Mouse (Mus musculus) gastrocnemius, postnatal 10 days (tissue): Measurements from ENCODE around the gene Mrps24. TPM values are rescaled to one million over a fixed set of nuclear protein-coding genes. Genes with fewer than 3 reads are reported as not detected.

Experiments used
- DNase-seq: peaks from one replicate; pipeline ENCODE4 v3.0.0; 2021; ENCODE audit warnings: mixed read lengths
- total RNA-seq, 2 experiments: library from RNA; stranded (reverse); gene quantifications; 2 replicates each; pipeline ENCODE4 v1.2.3; 2021

Mrps24 gene
- total RNA-seq, 2 experiments from 2014 or later: 84.8 to 90.6 TPM

DNA sequence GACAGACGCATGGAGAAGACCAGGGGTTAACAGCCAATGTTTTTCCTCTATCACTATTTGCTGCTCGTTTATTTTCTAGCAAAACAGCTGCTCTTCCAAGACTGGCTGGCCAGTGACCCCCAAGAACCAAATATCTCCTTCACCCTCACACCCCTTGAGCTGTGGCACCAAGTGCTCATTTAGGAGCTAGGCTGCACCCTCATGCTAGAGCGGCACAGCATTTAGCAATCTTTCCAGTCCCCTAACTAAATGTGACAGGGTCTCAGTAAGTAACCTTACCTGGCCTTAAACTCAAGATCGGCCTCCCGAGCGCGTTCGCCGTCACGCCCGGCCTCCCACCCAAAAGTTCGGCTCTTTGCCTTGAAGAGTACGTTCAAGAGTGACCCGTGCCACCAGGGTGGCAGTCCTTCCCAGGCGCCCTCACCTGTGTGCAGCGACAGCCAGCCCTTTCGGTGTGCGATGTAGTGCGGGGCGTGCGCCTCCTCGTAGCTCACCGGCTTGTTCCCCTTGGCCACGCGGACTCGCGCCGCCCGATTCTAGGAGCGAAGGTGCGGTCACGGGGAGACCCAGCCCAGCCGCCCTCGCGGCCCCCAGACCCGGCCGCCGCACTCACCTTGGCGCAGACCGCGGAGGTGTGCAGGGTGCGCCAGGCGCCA, 8.5 kb downstream of the Mrps24 start:
- DNase-seq: no peak

DNA sequence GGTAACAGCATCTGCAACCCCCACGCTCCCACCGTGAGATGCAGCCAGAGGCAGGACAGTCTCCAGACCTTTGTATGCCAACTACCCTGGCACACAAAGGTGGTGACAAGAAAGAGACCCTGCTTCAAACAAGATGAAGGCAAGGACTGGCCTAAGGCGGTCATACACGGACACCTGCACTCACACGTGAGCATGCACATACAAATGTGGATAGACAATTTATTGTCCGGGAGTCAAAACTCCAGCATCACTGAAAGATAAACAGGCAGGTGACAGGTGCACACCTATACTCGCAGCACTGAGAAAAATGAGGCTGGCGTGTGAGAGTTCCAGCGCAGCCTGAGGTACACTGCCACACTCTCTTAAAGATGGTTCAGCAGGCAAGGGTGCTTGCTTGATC, 9.5 kb downstream of the Mrps24 start:
- no peak for DNase-seq

DNA sequence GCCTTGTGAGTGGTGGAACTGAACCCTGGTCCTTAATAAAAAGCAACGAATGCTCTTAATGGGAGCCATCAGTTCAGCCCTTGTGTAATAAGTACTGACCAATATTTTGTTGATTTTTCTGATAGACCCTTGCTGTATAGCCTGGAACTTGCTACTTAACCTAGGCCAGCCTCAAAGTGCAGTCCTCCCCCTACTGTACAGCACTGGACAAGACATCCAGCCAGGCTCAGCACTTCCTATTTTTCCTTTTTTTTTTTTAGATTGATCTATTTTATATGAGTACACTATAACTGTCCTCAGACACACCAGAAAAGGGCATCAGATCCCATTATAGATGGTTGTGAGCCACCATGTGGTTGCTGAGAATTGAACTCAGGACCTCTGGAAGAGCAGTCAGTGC, 12.1 kb downstream of the Mrps24 start:
- no peak for DNase-seq

DNA sequence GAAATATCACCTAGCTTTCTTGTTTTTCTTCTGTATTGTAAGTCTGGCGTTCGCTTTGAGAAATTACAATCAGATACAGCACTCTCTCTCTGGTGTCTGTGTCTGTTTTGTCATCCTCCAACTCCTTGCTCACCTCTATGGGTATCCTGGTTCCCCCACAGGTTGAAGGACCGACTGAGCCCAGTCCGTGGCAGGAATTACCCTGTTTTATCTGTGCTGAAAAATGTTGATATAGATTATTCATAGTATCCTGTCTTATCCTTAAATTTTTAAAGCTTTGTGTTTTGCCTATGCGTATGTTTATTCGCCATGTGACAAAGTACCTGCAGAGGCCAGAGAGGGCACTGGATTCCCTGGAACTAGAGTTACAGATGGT, 12.5 kb downstream of the Mrps24 start:
- DNase-seq: no peak

DNA sequence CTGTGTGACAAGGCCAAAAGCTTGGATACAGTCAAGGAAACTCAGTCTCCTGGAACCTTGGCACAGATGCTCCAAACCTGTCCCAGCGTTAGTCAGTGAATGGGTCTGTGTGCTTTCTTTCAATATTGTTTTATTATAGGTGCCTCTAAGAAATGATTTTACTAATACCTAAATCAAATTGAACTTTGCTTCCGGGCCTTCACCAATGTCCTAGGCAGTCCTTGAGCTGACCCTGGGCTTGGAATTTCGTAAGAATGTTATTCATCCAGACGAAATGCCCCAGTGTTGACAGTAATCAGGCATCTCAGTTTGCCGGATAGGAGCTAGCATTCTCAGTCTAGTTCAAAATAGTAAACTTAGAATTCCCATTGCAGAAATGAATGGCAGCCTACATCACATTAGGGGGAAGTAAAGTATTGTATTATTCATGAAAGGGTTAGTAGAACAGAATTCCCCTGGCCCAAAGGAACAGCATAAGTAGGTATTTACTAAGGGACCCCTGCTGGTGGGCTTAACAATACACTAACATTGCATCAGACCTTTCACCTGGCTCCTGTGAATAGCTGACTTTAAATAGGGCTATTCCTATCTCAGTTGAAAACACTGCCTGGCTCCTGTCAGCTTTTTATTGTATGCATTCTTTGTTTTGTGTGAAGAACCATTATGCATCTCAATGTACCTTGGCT, 13.1 kb downstream of the Mrps24 start:
- DNase-seq: no peak

DNA sequence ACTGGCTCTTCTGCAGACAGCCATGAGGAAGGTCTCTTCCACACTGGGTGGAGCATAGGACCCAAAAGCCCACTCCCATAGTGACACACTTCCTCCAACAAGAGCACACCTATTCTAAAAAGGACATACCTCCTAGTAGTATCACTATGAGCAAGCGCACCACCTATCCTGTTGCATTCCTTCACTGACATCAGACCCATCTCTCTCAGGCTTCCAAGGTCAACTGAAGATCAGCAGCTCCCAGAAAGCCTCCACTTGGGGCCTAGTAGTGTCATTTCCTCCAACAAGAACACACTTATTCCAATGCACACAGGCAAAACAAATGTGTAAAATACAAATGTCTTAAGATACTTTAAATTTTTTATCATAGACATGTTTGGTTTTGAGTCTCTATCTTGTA, 13.7 kb downstream of the Mrps24 start:
- DNase-seq: no peak

DNA sequence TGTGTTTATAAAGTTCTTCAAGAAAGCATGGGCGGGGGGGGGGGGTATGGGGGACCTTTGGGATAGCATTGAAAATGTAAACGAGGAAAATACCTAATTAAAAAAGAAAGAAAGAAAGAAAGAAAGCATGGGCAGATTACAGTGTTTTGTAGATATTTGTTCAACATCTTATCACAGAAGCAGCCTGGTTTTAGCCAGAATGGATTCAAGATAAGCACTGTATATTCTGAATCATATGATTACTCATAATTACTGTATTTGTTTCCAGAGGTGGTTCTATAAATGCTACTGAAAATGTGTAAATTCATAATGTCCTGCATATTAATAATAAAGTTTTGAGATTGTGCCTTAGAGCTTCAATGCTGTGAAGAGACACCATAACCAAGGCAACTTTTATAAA, 14.2 kb downstream of the Mrps24 start:
- no peak for DNase-seq

DNA sequence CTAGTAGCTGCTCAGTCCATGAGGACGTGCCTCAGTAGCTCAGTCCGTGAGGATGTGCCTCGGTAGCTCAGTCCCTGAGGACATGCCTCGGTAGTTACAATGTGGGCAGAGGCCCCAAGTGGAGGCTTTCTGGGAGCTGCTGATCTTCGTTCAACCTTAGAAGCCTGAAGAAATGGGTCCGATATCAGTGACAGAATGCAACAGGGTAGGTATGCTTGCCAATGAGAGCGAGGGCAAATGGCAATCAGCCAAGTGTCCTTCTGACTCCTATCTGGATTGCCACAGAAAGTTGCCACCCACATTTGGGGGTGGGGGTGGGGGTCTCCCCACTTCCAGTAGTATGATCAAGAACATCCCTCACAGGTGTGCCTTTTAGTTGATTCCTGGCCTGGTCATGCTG, 14.7 kb downstream of the Mrps24 start:
- no peak for DNase-seq

DNA sequence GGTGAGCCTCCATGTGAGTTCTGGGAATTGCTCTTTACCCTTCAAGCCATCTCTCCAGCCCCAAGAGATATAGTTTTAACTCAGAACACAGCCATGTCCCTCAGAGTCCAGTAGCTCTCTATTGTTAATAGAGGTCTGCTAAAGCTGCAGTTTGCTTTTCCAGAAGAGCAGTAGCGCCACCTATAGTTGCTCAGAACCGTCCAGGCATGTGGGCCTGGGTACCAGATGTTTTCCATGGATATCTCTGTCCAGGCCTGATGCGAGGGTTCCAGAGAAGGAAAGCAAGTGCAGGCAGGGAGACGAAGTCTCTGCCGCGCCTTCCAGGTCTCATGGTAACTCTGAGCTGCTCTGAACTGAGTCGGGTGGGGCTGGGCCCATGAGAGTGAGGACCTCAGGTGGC, 23.7 kb downstream of the Mrps24 start:
- DNase-seq: peak; percentile 43

DNA sequence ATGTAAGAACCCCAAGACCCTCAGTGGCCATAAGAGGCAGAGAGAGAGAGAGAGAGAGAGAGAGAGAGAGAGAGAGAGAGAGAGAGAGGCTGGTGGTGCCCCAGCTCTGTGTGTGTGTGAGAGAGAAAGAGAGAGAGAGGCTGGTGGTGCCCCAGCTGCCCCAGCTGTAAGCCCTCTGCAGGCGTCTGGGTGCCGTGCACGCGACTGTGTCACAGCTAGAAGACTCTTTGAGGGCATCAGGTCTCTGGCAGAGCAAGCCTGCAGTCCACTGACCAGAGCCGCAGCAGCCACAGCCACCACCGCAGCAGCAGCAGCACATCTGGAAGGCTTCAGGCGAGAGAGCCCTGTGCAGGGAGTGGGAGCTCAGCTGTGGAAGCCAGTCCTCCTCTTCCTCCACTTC, 31.2 kb downstream of the Mrps24 start:
- DNase-seq: no peak

DNA sequence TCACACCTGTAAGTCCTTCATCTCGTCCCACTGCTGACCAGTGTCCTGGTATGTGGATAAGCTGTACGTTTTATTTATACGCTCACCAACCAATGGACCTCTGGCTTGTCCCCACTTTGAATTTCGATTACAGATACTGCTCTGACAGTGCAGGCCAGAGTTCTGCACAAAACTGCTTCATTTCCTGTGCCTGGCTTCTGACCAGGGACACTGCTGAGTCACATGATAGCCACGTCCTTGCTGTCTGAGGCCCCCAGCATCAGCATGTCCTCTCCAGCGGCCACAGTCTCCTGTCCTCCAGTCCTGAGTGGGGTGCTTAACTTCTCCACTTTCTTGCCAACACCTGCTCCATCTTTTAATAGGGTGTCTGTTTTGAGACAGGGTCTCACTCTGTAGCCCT, 32.9 kb downstream of the Mrps24 start:
- DNase-seq: no peak

Other genes with a start within 250 kb of the Mrps24 start
- 10 to 100 TPM; 44.6 to 57.0 TPM for gene Xbp1, start 195.0 kb downstream of the Mrps24 start, total RNA-seq
- 10 to 100 TPM; 11.7 TPM for gene Ccdc117, start 173.5 kb downstream of the Mrps24 start, total RNA-seq
- not detected for gene Ankrd36, start 146.0 kb downstream of the Mrps24 start, total RNA-seq
- gene Urgcp, start 46.7 kb upstream of the Mrps24 start, total RNA-seq: 10 to 100 TPM; 29.1 to 42.0 TPM
- gene Dbnl, start 72.8 kb upstream of the Mrps24 start, total RNA-seq: 10 to 100 TPM; 23.6 to 27.1 TPM
- 1,000 to 10,000 TPM; 2,411 to 2,775 TPM for gene Pgam2, start 88.1 kb upstream of the Mrps24 start, total RNA-seq
- 1 to 10 TPM; 4.3 to 8.7 TPM for gene Polm, start 122.3 kb upstream of the Mrps24 start, total RNA-seq
- gene Aebp1, start 146.3 kb upstream of the Mrps24 start, total RNA-seq: 10 to 100 TPM; 46.5 to 59.8 TPM
- 10 to 100 TPM; 36.7 to 45.4 TPM for gene Pold2, start 162.6 kb upstream of the Mrps24 start, total RNA-seq
- gene Myl7, start 183.1 kb upstream of the Mrps24 start, total RNA-seq: not detected
- not detected for gene Gck, start 234.4 kb upstream of the Mrps24 start, total RNA-seq
- 10 to 100 TPM; 46.7 to 50.4 TPM for gene Ykt6, start 240.0 kb upstream of the Mrps24 start, total RNA-seq